Mouse (Mus musculus) frontal cortex, postnatal 36 days (tissue): ENCODE results near the gene Nudt22.

Source experiments
- DNase-seq, 2 experiments: peaks; one replicate each; pipeline ENCODE4 v3.0.0; 2022; ENCODE audit warnings: low spot score in 2 of 2

Gene Nudt22

GRCm38 (mm10) chr19:6977759-6978638, 17.9 kb downstream of the Nudt22 start:
- DNase-seq, result no peak

GRCm38 (mm10) chr19:6975537-6976521, 20.1 kb downstream of the Nudt22 start, which contains the start of gene Plcb3:
Gene Plcb3 (minus strand): TSS chr19:6976470.
- DNase-seq, result peak; percentile 54 to 64

GRCm38 (mm10) chr19:6974211-6975205, 21.4 kb downstream of the Nudt22 start, which contains the start of gene Ppp1r14b:
Gene Ppp1r14b (plus strand): TSS chr19:6974968.
- DNase-seq, result peak; percentile 77

- DNase-seq, result no peak
Observed at GRCm38 (mm10) chr19:6973581-6974190, 22.2 kb downstream of the Nudt22 start.

- no peak for DNase-seq
Observed at GRCm38 (mm10) chr19:6972247-6972917, 23.5 kb downstream of the Nudt22 start.

- no peak for DNase-seq
Observed at GRCm38 (mm10) chr19:6971644-6972043, 24.3 kb downstream of the Nudt22 start.

GRCm38 (mm10) chr19:6970460-6971085, 25.3 kb downstream of the Nudt22 start:
- no peak for DNase-seq

GRCm38 (mm10) chr19:6969665-6970381, 26.1 kb downstream of the Nudt22 start:
- DNase-seq, result no peak

- no peak for DNase-seq
Observed at GRCm38 (mm10) chr19:6969291-6969664, 26.6 kb downstream of the Nudt22 start.

- DNase-seq, result no peak
Observed at GRCm38 (mm10) chr19:6968491-6969271, 27.2 kb downstream of the Nudt22 start.

GRCm38 (mm10) chr19:6956461-6956860, 39.5 kb downstream of the Nudt22 start:
- DNase-seq, result no peak

- no peak for DNase-seq
Observed at GRCm38 (mm10) chr19:6955424-6955823, 40.5 kb downstream of the Nudt22 start.

GRCm38 (mm10) chr19:6954046-6954445, 41.9 kb downstream of the Nudt22 start:
- no peak for DNase-seq

GRCm38 (mm10) chr19:6952712-6953037, 43.2 kb downstream of the Nudt22 start:
- no peak for DNase-seq

GRCm38 (mm10) chr19:6951994-6952711, 43.8 kb downstream of the Nudt22 start:
- peak in 1 of 2 experiments; percentile 75 for DNase-seq

GRCm38 (mm10) chr19:6951381-6951968, 44.4 kb downstream of the Nudt22 start:
- DNase-seq, result peak; percentile 94 to 96

GRCm38 (mm10) chr19:6950613-6951153, 45.2 kb downstream of the Nudt22 start:
- peak; percentile 70 to 78 for DNase-seq
